Mouse (Mus musculus) lung, embryonic 14.5 days (tissue): Measurements from ENCODE around the gene Ptprk. TPM values are rescaled to one million over a fixed set of nuclear protein-coding genes. Genes with fewer than 3 reads are reported as not detected.

Source experiments
- ATAC-seq: fragments of 200-750 bp; cut with Nextera tagmentation; 2 replicates; pipeline ENCODE4 v1.8.0; 2017; ENCODE audit warnings: mild to moderate bottlenecking, moderate TSS enrichment, moderate library complexity; ENCODE audit not compliant: insufficient read depth
- DNase-seq: peaks from one replicate; pipeline ENCODE4 v3.0.0-alpha.2; 2015
- H3K27ac ChIP-seq: fragments of 300-500 bp; sonication (generic); 2 replicates; pipeline ENCODE4 v1.5.1; 2014; ENCODE audit warnings: low read depth, mild to moderate bottlenecking, moderate library complexity
- H3K27me3 ChIP-seq: fragments of 300-500 bp; sonication (generic); 2 replicates; pipeline ENCODE4 v1.6.1; 2014; ENCODE audit warnings: low read length, control low read depth; ENCODE audit not compliant: insufficient read depth
- H3K36me3 ChIP-seq: fragments of 300-500 bp; sonication (generic); 2 replicates; pipeline ENCODE4 v1.6.1; 2014; ENCODE audit warnings: control low read depth; ENCODE audit not compliant: insufficient read depth
- H3K4me1 ChIP-seq: fragments of 300-500 bp; sonication (generic); 2 replicates; pipeline ENCODE4 v1.6.1; 2014; ENCODE audit warnings: antibody characterized with exemption, control low read depth; ENCODE audit not compliant: insufficient read depth
- H3K4me2 ChIP-seq: fragments of 300-500 bp; sonication (generic); 2 replicates; pipeline ENCODE4 v1.6.1; 2014; ENCODE audit warnings: mild to moderate bottlenecking
- H3K4me3 ChIP-seq: fragments of 300-500 bp; sonication (generic); 2 replicates; pipeline ENCODE4 v1.5.1; 2014; ENCODE audit warnings: low read depth, low read length
- H3K9ac ChIP-seq: fragments of 300-500 bp; sonication (generic); 2 replicates; pipeline ENCODE4 v1.6.1; 2014
- H3K9me3 ChIP-seq: fragments of 300-500 bp; sonication (generic); 2 replicates; pipeline ENCODE4 v1.6.1; 2016; ENCODE audit warnings: low read depth, low read length, control low read depth
- CTCF ChIP-seq: IDR thresholded peaks from 2 replicates; pipeline ENCODE4 v1.5.1; 2016; ENCODE audit warnings: antibody characterized with exemption, low read depth
- WGBS: fragments of 180-500 bp; shearing (Covaris S2); extraction: QIAGEN DNeasy Blood & Tissue Kit; methylation state at CpG from one replicate; pipeline ENCODE4 v1.1.7; 2014; 5-methylcytosine and 5-hydroxymethylcytosine counted together
- polyA plus RNA-seq: library from polyadenylated mRNA; unstranded; fragments of >200 nt; fragmentation: Nextera tagmentation; extraction: Ambion mirVana; gene quantifications from 2 replicates; pipeline ENCODE4 v1.2.1, GENCODE M21; 2014

Ptprk gene
- polyA plus RNA-seq, 1 experiment from 2014 or later = 50.9 TPM

DNA sequence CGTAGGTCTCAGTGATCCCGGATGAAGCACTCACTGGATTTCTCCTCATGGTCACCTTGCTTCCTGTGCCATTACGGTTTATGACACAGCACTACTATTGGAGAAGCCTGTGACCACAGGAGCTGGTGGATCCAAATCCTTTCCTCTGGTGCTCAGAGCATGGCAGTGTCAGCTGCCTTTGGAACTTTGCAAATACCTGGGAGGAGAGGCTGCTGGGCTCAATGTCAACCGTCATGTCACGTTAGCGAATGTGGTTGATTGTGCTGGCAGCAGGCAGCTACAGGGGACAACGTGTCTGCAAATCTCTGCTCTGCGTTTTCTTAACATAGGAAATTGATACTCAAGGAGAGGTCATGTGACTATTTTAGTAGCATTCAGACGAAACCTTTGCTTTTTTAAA, 55.8 kb downstream of the Ptprk start:
- WGBS = 82% methylated on average over 9 of the region's 9 CpGs
- TF ChIP-seq CTCF = no peak
- Histone ChIP-seq H3K9ac (no peak overlapping the region), H3K36me3 (no peaks in the 10 kb centered on the region), H3K9me3 (no peaks in the 10 kb centered on the region), H3K4me2 (no peak overlapping the region), H3K4me3 (no peak overlapping the region), H3K4me1 (no peaks in the 10 kb centered on the region), H3K27ac (no peak overlapping the region), H3K27me3 (no peaks in the 10 kb centered on the region)
- no peak for DNase-seq
- no peak for ATAC-seq

DNA sequence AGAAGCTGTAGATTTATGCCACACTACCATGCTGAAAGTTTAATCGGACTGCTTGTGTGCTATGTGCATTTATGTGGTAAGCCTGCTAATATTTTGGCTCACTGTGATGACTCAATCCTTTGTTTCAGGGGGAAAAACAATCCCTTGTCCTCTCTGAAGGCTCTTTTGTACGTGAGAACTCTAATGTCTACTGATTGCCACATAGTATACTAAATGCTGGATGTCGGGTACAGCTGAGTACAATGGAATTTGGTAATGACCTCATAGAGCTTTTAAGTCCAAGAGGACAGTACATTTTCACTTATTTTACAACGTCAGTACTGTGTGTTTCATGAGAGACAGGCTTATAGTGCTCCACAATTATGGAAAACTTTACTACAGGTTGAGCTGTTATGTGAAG, 59.1 kb downstream of the Ptprk start:
- ATAC-seq (no peak), DNase-seq (no peak)
- no peak for TF ChIP-seq CTCF
- 88% methylated on average over 4 of the region's 4 CpGs for WGBS
- Histone ChIP-seq H3K9ac (no peak overlapping the region), H3K4me1 (no peaks in the 10 kb centered on the region), H3K27ac (no peak overlapping the region), H3K9me3 (no peaks in the 10 kb centered on the region), H3K4me2 (no peak overlapping the region), H3K4me3 (no peak overlapping the region), H3K36me3 (no peaks in the 10 kb centered on the region), H3K27me3 (no peaks in the 10 kb centered on the region)

DNA sequence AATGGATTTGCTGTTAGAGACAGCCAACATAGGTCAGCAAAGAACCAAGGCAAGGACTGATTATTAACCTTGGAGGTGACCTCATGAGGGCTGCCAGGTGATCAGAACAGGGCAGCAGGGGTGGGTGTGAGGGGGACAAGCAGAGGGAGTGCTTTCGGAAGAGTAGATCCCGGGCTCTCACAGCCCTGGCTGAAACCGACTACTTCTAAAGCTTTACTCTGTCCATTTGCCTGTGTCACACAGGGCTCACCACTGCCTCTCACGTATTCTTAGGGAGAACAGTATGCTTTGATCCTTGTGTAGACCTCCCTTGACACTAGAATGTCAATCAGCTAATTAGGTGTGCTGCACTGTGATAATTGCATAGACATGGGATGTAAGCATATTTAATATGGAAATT, 63.8 kb downstream of the Ptprk start:
- no peak for TF ChIP-seq CTCF
- no peaks in the 10 kb centered on the region for H3K27me3 ChIP-seq
- no peaks in the 10 kb centered on the region for H3K9me3 ChIP-seq
- H3K9ac ChIP-seq = no peak overlapping the region
- DNase-seq (no peak), ATAC-seq (no peak)
- H3K4me1 ChIP-seq = no peaks in the 10 kb centered on the region
- no peak overlapping the region for H3K4me3 ChIP-seq
- H3K36me3 ChIP-seq = no peaks in the 10 kb centered on the region
- H3K27ac ChIP-seq = no peak overlapping the region
- no peak overlapping the region for H3K4me2 ChIP-seq
- WGBS = 52% methylated on average over 4 of the region's 4 CpGs

DNA sequence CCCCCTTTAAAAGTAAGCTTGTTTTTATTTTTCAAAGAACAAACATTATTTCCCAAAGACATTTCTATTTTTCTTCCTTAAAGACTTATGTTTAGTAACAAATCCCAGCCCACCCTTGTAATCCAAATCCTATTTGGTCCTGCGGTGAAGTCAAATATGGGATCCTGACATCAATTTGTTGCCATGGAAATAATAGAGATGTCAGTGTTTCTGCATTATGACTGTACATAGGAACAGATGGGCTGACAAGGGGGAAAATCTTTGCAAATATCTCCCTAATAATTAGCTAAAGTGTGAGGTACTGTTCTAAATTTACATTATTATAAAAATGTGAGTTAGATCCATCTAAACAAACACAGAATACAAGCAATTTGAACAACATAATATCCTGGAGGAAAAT, 69.8 kb downstream of the Ptprk start:
- DNase-seq = no peak
- WGBS = 69% methylated on average over 1 of the region's 1 CpGs

DNA sequence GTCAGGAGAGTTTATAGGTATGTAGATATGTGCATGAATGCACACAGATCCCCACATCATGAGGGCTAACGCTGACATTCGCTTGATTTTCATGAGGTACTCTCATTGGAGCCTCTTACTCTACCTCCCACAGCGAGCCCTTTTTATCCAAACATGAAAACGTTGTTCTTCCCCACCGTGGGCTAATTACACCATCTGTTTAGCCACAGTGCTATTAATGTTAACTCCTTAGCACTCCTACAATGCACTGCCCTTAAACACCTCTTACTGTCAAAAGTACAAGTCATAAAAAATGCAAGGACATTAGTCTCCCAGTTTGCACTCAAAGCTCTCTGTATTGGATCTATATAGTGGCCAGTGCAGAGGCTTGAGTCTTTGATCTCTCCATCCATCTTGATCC, 70.7 kb downstream of the Ptprk start:
- no peak overlapping the region for H3K27ac ChIP-seq
- H3K4me2 ChIP-seq = no peak overlapping the region
- no peaks in the 10 kb centered on the region for H3K27me3 ChIP-seq
- H3K4me1 ChIP-seq = no peaks in the 10 kb centered on the region
- 59% methylated on average over 5 of the region's 5 CpGs for WGBS
- no peak overlapping the region for H3K9ac ChIP-seq
- no peaks in the 10 kb centered on the region for H3K36me3 ChIP-seq
- no peak for TF ChIP-seq CTCF
- H3K4me3 ChIP-seq = no peak overlapping the region
- no peak for ATAC-seq
- DNase-seq = no peak
- no peaks in the 10 kb centered on the region for H3K9me3 ChIP-seq

More for the DNA sequence above, 69.8 kb downstream of the Ptprk start:
- H3K9ac ChIP-seq = no peak overlapping the region
- H3K4me1 ChIP-seq = no peaks in the 10 kb centered on the region
- no peaks in the 10 kb centered on the region for H3K36me3 ChIP-seq
- no peak overlapping the region for H3K4me2 ChIP-seq
- ATAC-seq = no peak
- no peak for TF ChIP-seq CTCF
- H3K9me3 ChIP-seq = no peaks in the 10 kb centered on the region
- no peak overlapping the region for H3K4me3 ChIP-seq
- no peaks in the 10 kb centered on the region for H3K27me3 ChIP-seq
- no peak overlapping the region for H3K27ac ChIP-seq

DNA sequence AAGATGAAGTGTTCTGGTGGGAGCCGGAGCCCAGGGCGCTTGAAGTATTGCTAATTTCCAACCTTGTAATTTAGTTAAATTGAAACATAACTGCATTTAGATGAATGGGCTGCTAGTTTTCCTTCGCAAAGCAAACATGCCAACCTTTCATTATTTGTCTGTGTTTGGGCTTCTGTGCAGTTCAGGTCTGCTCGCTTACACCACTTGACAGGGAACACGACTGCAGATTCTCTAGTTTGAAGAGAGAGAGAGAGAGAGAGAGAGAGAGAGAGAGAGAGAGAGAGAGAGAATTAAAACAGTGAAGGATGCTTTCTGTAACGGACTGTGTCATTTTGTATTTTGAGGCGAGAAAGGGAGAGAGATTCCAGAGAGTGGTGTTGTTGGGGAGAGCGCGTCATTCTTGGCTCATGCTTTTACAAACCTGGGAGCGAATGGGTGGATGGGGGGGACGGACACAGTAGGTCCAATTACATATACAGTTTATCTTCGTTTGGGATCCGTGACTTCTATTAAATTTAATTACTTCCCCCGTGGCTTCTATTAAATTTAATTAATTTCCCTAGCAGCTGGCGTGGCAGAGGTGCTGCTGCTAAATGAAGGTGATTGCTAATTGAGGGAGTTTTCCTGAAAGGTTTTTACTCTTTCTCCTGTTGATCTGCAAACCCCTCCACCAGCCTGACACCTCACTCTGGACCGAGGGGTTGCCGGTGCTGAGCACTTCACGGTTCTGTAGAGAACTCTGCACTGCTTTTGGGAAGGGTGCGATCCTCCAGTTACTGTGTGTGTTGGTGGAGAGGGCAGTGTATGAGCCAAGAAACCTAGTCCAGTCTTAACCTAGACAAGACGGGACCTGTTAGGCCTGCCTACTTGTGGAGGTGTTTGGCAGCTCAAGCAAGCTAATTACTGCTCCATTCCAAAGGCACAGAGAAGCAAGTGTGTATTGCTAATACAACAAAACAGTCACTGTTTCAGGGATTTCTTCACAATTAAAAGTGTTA, 81.4 kb downstream of the Ptprk start:
- Histone ChIP-seq H3K4me3 (no peak overlapping the region), H3K4me1 (no peaks in the 10 kb centered on the region), H3K27me3 (no peaks in the 10 kb centered on the region), H3K27ac (no peak overlapping the region), H3K9ac (no peak overlapping the region), H3K4me2 (no peak overlapping the region), H3K9me3 (no peaks in the 10 kb centered on the region), H3K36me3 (no peaks in the 10 kb centered on the region)
- 67% methylated on average over 20 of the region's 20 CpGs for WGBS
- TF ChIP-seq CTCF = no peak
- no peak for DNase-seq
- no peak for ATAC-seq

DNA sequence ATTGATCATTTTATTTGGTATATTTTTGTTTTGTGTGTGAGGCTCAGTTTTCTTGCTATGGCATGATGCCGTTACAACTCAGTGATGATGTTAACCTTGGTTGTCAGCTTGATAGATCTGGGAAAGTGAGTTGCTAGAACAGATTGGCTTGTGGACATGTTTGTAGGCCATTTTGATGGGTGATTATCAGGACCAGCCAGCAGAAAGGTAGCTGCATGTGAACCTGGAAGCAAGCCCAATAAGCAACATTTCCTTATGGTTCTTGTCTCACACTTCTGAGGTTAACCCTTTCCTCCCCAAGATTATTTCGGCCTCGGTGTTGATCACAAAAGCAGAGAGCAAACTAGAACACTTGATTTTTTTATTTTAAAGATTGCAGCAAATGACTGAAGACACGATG, 85.1 kb downstream of the Ptprk start:
- TF ChIP-seq CTCF = no peak
- Histone ChIP-seq H3K4me3 (no peak overlapping the region), H3K4me2 (no peak overlapping the region), H3K9me3 (no peaks in the 10 kb centered on the region), H3K4me1 (peaks cover 9% of the 10 kb centered on the region; the same call in 1 of the 2 replicates), H3K9ac (no peak overlapping the region), H3K27me3 (no peaks in the 10 kb centered on the region), H3K36me3 (no peaks in the 10 kb centered on the region), H3K27ac (no peak overlapping the region)
- WGBS = 84% methylated on average over 4 of the region's 4 CpGs
- ATAC-seq (no peak), DNase-seq (no peak)
